Mouse (Mus musculus): ENCODE results near the gene Rnf212.

- TF ChIP-seq KAT2A (IDR thresholded peaks at IDR 0.05; ENCODE audit: insufficient replicate concordance, low read length), result no peak
- TF ChIP-seq POLR2A (IDR thresholded peaks at IDR 0.05; ENCODE audit: low read depth, low read length), result no peak
- TF ChIP-seq ZKSCAN1 (IDR thresholded peaks at IDR 0.05; ENCODE audit: borderline replicate concordance, low read depth, low read length), result no peak
- no peak for TF ChIP-seq CTCF (conservative IDR thresholded peaks at IDR 0.05 in 1 of 2, IDR thresholded peaks at IDR 0.05 in 1 of 2; ENCODE audit: low read depth in 2 of 2, low read length in 2 of 2)
- no peak for TF ChIP-seq RCOR1 (conservative IDR thresholded peaks at IDR 0.05; ENCODE audit: low read depth, low read length)
Measured at GRCm38 (mm10) chr5:108713691-108714090, 61.1 kb downstream of the Rnf212 start.

Data from CH12.LX (cell line).